Mouse (Mus musculus): ENCODE results near the gene Ccr10. TPM values are rescaled to one million over a fixed set of nuclear protein-coding genes. Genes with fewer than 3 reads are reported as not detected.

Gene Ccr10
- polyA plus RNA-seq, 1 experiment from 2014 or later, result 0.09 TPM

DNA sequence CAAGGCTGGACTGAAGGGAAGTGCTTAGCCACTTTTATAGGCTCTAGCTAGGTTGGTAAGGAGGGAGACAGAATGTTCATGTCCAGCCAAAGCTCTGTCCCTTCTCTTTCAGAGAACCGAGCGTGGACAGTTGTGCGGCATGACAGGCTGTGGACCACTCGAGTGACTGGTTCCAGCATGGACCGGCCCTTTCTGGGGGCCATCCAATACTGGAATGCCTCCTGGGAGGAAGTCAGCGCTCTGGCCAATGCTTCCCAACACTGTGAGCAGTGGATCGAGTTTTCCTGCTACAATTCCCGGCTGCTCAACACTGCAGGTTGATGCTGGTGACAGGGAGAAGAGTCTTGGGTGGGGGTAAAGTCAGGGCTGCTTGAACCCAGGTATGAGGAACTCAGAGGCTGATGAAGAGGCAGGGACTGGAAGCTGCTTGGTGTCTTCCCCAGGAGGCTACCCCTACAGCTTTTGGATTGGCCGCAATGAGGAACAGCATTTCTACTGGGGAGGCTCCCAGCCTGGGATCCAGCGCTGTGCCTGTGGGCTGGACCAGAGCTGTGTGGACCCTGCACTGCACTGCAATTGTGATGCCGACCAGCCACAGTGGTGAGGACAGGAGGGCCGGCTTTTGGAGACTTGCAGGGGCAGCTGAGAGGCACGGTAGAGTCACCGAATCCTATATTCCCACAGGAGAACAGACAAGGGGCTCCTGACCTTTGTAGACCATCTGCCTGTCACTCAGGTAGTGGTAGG lies 7.7 kb upstream of the Ccr10 start:
- H3K4me3 ChIP-seq (ENCODE audit: low read depth, low read length), result no peak overlapping the region
- H3K9me3 ChIP-seq (ENCODE audit: low read length), result no peaks in the 10 kb centered on the region
- no peak for ATAC-seq
- no peak overlapping the region for H3K4me2 ChIP-seq (ENCODE audit: low read depth, low read length)
- H3K9ac ChIP-seq (replicated peaks), result no peak overlapping the region
- no peak overlapping the region for H3K27ac ChIP-seq (ENCODE audit: low read depth)
- 0 out of 2 replicates have a peak, but pooled peaks cover 2% of the 10 kb centered on the region for H3K4me1 ChIP-seq (ENCODE audit: insufficient read depth)
- no peak for DNase-seq
- TF ChIP-seq CTCF (IDR thresholded peaks at IDR 0.05; ENCODE audit: low read depth) (no peak), EP300 (IDR thresholded peaks at IDR 0.05; ENCODE audit: low read depth) (no peak)
- peaks cover 1% of the 10 kb centered on the region for H3K27me3 ChIP-seq (ENCODE audit: insufficient read depth, low read length)
- 78% methylated on average over 14 of the region's 14 CpGs for WGBS (ENCODE audit: insufficient replicate concordance)
- H3K36me3 ChIP-seq (replicated peaks; ENCODE audit: insufficient read depth, low read length), result no peaks in the 10 kb centered on the region; the same call in 1 of the 2 replicates

- DNase-seq, result no peak
- H3K9me3 ChIP-seq (ENCODE audit: low read length), result no peaks in the 10 kb centered on the region
- H3K4me3 ChIP-seq (ENCODE audit: low read depth, low read length), result no peak overlapping the region
- H3K9ac ChIP-seq (replicated peaks), result no peak overlapping the region
- no peak overlapping the region for H3K27ac ChIP-seq (ENCODE audit: low read depth)
- H3K4me2 ChIP-seq (ENCODE audit: low read depth, low read length), result no peak overlapping the region
- WGBS (ENCODE audit: insufficient replicate concordance), result 85% methylated on average over 11 of the region's 11 CpGs
- ATAC-seq, result no peak
- no peaks in the 10 kb centered on the region; the same call in 1 of the 2 replicates for H3K36me3 ChIP-seq (replicated peaks; ENCODE audit: insufficient read depth, low read length)
- 0 out of 2 replicates have a peak, but pooled peaks cover 2% of the 10 kb centered on the region for H3K4me1 ChIP-seq (ENCODE audit: insufficient read depth)
- TF ChIP-seq EP300 (IDR thresholded peaks at IDR 0.05; ENCODE audit: low read depth) (no peak), CTCF (IDR thresholded peaks at IDR 0.05; ENCODE audit: low read depth) (no peak)
- peaks cover 11% of the 10 kb centered on the region for H3K27me3 ChIP-seq (ENCODE audit: insufficient read depth, low read length)
Measured at GRCm38 (mm10) chr11:101181961-101182360, 6.7 kb upstream of the Ccr10 start.

- Histone ChIP-seq H3K4me1 (ENCODE audit: insufficient read depth) (peaks cover 8% of the 10 kb centered on the region; the same call in 1 of the 2 replicates), H3K27me3 (ENCODE audit: insufficient read depth, low read length) (peaks cover 20% of the 10 kb centered on the region), H3K4me2 (ENCODE audit: low read depth, low read length) (no peak overlapping the region), H3K4me3 (ENCODE audit: low read depth, low read length) (no peak overlapping the region), H3K27ac (ENCODE audit: low read depth) (no peak overlapping the region), H3K9me3 (ENCODE audit: low read length) (no peaks in the 10 kb centered on the region), H3K36me3 (replicated peaks; ENCODE audit: insufficient read depth, low read length) (no peaks in the 10 kb centered on the region), H3K9ac (replicated peaks) (no peak overlapping the region)
- ATAC-seq (peak; percentile 61), DNase-seq (peak; percentile 82)
- 38% methylated on average over 10 of the region's 10 CpGs for WGBS (ENCODE audit: insufficient replicate concordance)
- no peak for TF ChIP-seq EP300 (IDR thresholded peaks at IDR 0.05; ENCODE audit: low read depth)
- TF ChIP-seq CTCF (IDR thresholded peaks at IDR 0.05; ENCODE audit: low read depth), result peak; percentile 91
Measured at GRCm38 (mm10) chr11:101180846-101181740, 5.8 kb upstream of the Ccr10 start.

GRCm38 (mm10) chr11:101180261-101180660 lies 5.0 kb upstream of the Ccr10 start:
- peaks cover 13% of the 10 kb centered on the region for H3K4me1 ChIP-seq (ENCODE audit: insufficient read depth)
- 66% methylated on average over 17 of the region's 17 CpGs for whole genome bisulfite sequencing (ENCODE audit: insufficient replicate concordance)
- DNase-seq (no peak), ATAC-seq (no peak)
- H3K4me2 ChIP-seq (ENCODE audit: low read depth, low read length), result no peak overlapping the region
- TF ChIP-seq CTCF (IDR thresholded peaks at IDR 0.05; ENCODE audit: low read depth), result no peak
- no peak for TF ChIP-seq EP300 (IDR thresholded peaks at IDR 0.05; ENCODE audit: low read depth)
- H3K36me3 ChIP-seq (replicated peaks; ENCODE audit: insufficient read depth, low read length), result no peaks in the 10 kb centered on the region
- H3K9me3 ChIP-seq (ENCODE audit: low read length), result no peaks in the 10 kb centered on the region
- H3K9ac ChIP-seq (replicated peaks), result no peak overlapping the region
- H3K4me3 ChIP-seq (ENCODE audit: low read depth, low read length), result no peak overlapping the region
- no peak overlapping the region for H3K27ac ChIP-seq (ENCODE audit: low read depth)
- peaks cover 28% of the 10 kb centered on the region for H3K27me3 ChIP-seq (ENCODE audit: insufficient read depth, low read length)

DNA sequence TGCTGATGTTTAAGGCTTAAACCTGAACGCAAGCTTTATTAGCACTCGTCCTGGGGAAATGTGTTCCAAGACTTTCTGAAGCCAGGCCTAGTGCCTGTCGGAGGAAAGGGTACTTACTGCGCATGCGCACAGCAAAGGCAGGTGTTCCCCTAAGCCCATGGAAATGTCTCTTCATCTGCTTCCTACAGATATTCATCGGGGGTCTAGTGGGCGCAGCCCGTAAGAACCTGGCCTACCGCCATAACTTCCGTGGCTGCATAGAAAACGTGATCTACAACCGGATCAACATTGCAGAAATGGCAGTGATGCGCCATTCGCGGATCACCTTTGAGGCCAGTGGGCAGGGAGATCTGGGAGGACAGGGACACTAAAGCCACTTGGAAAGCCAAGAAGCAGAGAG lies 4.1 kb upstream of the Ccr10 start:
- WGBS (ENCODE audit: insufficient replicate concordance), result 82% methylated on average over 15 of the region's 15 CpGs
- Histone ChIP-seq H3K36me3 (replicated peaks; ENCODE audit: insufficient read depth, low read length) (no peaks in the 10 kb centered on the region), H3K9ac (replicated peaks) (no peak overlapping the region), H3K4me1 (ENCODE audit: insufficient read depth) (peaks cover 18% of the 10 kb centered on the region), H3K9me3 (ENCODE audit: low read length) (no peaks in the 10 kb centered on the region), H3K4me3 (ENCODE audit: low read depth, low read length) (no peak overlapping the region), H3K4me2 (ENCODE audit: low read depth, low read length) (no peak overlapping the region), H3K27me3 (ENCODE audit: insufficient read depth, low read length) (peaks cover 38% of the 10 kb centered on the region), H3K27ac (ENCODE audit: low read depth) (no peak overlapping the region)
- TF ChIP-seq EP300 (IDR thresholded peaks at IDR 0.05; ENCODE audit: low read depth), result no peak
- TF ChIP-seq CTCF (IDR thresholded peaks at IDR 0.05; ENCODE audit: low read depth), result no peak
- DNase-seq (no peak), ATAC-seq (no peak)

Measured in liver, postnatal 0 days (tissue).